Mouse (Mus musculus) E14TG2a.4 (cell line): ENCODE measurements around the gene Platr25.
"Not testable (repeated sequence)": the region's sequence is repeated elsewhere in the genome, so short reads cannot be mapped to it uniquely, and the experiment has no call there.

Experiments
- CTCF ChIP-seq: conservative IDR thresholded peaks from 2 replicates; pipeline ENCODE4 v1.5.1; 2014; ENCODE audit warnings: low read length
- POU5F1 ChIP-seq: IDR thresholded peaks from 2 replicates; pipeline ENCODE4 v1.6.1; 2014; ENCODE audit warnings: low read length, borderline replicate concordance

DNA sequence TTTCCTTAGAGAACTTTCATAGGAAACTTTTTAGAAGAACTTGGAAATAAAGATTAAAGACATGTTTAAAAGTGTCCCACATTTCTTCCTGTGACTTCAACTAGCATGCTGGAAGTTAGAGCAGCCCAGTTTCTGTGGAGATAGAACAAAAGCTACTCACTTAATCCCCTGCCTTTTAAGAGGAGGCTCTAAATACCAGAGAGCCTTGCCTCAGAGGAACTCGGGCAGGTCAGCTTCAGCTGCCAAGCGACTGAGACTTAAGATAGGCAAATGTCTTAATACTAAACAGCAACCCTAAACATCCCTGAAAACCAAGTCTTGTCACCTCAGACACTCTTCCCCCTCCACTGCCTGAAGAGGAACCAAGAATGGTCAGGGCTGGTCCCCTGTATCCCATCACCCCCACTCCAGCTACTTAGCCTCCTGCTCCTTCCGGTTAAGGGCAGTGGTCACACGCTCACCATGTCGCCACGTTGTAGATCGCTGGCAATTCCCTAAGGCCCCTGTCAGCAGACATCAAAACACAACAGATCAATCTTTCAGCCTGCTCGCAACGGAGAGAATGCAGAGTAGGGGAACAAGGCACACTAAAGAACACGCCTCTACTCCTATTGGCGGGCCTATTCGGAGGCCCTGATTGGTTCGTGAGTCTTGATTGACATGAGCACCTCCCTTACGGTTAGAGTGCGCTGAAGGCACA lies 136.8 kb downstream of the Platr25 start, which contains the start of gene 6720489N17Rik:
- TF ChIP-seq CTCF, POU5F1: not testable (repeated sequence)
